ENCODE assay signal across 29 mouse cellular contexts in genomic region chr9:122127271-122127785, GRCm38 (mm10). TPM values are rescaled to one million over a fixed set of nuclear protein-coding genes. Genes with fewer than 3 reads are reported as not detected.
A peak's percentile ranks its signal among the peaks of the same experiment; 100 is the strongest.
DNase-seq lines count a peak whose midpoint lies in the region; ATAC-seq lines count a peak whose summit lies in the region.
"Had no signal": no experiment of that assay in that cellular context is flagged by ENCODE, and none has a peak within 500 bp of the region (broad histone marks: within the 10 kb centered on the region; RNA-seq: fewer than 3 reads in every experiment).

No protein-coding gene starts in this region.

- no peak overlapping the region for H3K4me2 ChIP-seq in heart, embryonic 12.5 days
- no peak overlapping the region for H3K4me2 ChIP-seq in kidney, embryonic 16.5 days (replicated peaks; ENCODE audit: low read depth, low read length)
- H3K4me2 ChIP-seq in liver, embryonic 12.5 days = no peak overlapping the region
- H3K4me2 ChIP-seq: embryonic facial prominence, embryonic 15.5 days; forebrain, embryonic 13.5 days; hindbrain, embryonic 15.5 days; limb, embryonic 13.5 days; midbrain, embryonic 12.5 days; neural tube, embryonic 12.5 days had no signal

- no peak overlapping the region for H3K27ac ChIP-seq in heart, embryonic 12.5 days (ENCODE audit: poor library complexity, severe bottlenecking)
- H3K27ac ChIP-seq in kidney, embryonic 16.5 days (ENCODE audit: low read length) = no peak overlapping the region
- H3K27ac ChIP-seq in brown adipose tissue, adult 24 weeks (replicated peaks; ENCODE audit: low read depth, low read length) = peak overlapping the region; percentile 57
- no peak overlapping the region for H3K27ac ChIP-seq in liver, embryonic 12.5 days
- H3K27ac ChIP-seq: embryonic facial prominence, embryonic 15.5 days; forebrain, embryonic 13.5 days; hindbrain, embryonic 15.5 days; layer of hippocampus, adult 2 months; left cerebral cortex, adult 2 months; limb, embryonic 13.5 days; midbrain, embryonic 12.5 days; neural tube, embryonic 12.5 days had no signal

- H3K27me3 ChIP-seq in heart, embryonic 12.5 days (replicated peaks) = no peaks in the 10 kb centered on the region
- no peaks in the 10 kb centered on the region for H3K27me3 ChIP-seq in kidney, embryonic 16.5 days (ENCODE audit: insufficient read depth, low read length)
- H3K27me3 ChIP-seq in liver, embryonic 12.5 days (replicated peaks) = no peaks in the 10 kb centered on the region
- H3K27me3 ChIP-seq: embryonic facial prominence, embryonic 15.5 days; forebrain, embryonic 13.5 days; hindbrain, embryonic 15.5 days; limb, embryonic 13.5 days; megakaryocyte, embryonic 14.5 days; midbrain, embryonic 12.5 days; neural tube, embryonic 12.5 days had no signal

- peaks cover 41% of the 10 kb centered on the region for H3K4me1 ChIP-seq in heart, embryonic 12.5 days (replicated peaks)
- H3K4me1 ChIP-seq in kidney, embryonic 16.5 days (ENCODE audit: insufficient read depth, low read length) = peaks cover 7% of the 10 kb centered on the region
- peaks cover 51% of the 10 kb centered on the region for H3K4me1 ChIP-seq in brown adipose tissue, adult 24 weeks (ENCODE audit: control insufficient read depth, insufficient read depth, insufficient read length, low read length)
- peaks cover 65% of the 10 kb centered on the region for H3K4me1 ChIP-seq in liver, embryonic 12.5 days
- H3K4me1 ChIP-seq: neural tube, embryonic 12.5 days had no signal

- H3K4me3 ChIP-seq in heart, embryonic 12.5 days = no peak overlapping the region
- no peak overlapping the region for H3K4me3 ChIP-seq in kidney, embryonic 16.5 days (ENCODE audit: low read length)
- no peak overlapping the region for H3K4me3 ChIP-seq in brown adipose tissue, adult 24 weeks (ENCODE audit: insufficient read depth, low read depth, low read length)
- no peak overlapping the region for H3K4me3 ChIP-seq in liver, embryonic 12.5 days
- H3K4me3 ChIP-seq: embryonic facial prominence, embryonic 15.5 days; forebrain, embryonic 13.5 days; hindbrain, embryonic 15.5 days; layer of hippocampus, adult 2 months; left cerebral cortex, adult 2 months; limb, embryonic 13.5 days; megakaryocyte, embryonic 14.5 days; midbrain, embryonic 12.5 days; myocyte; neural tube, embryonic 12.5 days had no signal

- WGBS in heart, embryonic 12.5 days = 64% methylated on average over 3 of the region's 3 CpGs
- WGBS in kidney, embryonic 16.5 days = 66% methylated on average over 3 of the region's 3 CpGs
- 62% methylated on average over 3 of the region's 3 CpGs for WGBS in liver, embryonic 12.5 days (ENCODE audit: insufficient replicate concordance)

- no peak for ATAC-seq in heart, embryonic 12.5 days (ENCODE audit: insufficient number of reproducible peaks, low FRiP score)
- ATAC-seq in kidney, embryonic 16.5 days (ENCODE audit: low FRiP score, low TSS enrichment) = 0 out of 2 replicates have a peak, but pooled peaks have one; percentile 35
- ATAC-seq in liver, embryonic 12.5 days = 0 out of 2 replicates have a peak, but pooled peaks have one; percentile 21
- ATAC-seq: CD4-positive, CD25-positive, alpha-beta regulatory T cell, adult 4 months; forebrain, embryonic 13.5 days; inflammation-experienced regulatory T-cells, adult 6 months had no signal

- H3K36me3 ChIP-seq in heart, embryonic 12.5 days = 0 out of 2 replicates have a peak, but pooled peaks cover 6% of the 10 kb centered on the region
- no peaks in the 10 kb centered on the region for H3K36me3 ChIP-seq in kidney, embryonic 16.5 days (ENCODE audit: insufficient read depth, low read length)
- H3K36me3 ChIP-seq in liver, embryonic 12.5 days = no peaks in the 10 kb centered on the region
- H3K36me3 ChIP-seq: embryonic facial prominence, embryonic 15.5 days; hindbrain, embryonic 15.5 days; midbrain, embryonic 12.5 days; neural tube, embryonic 12.5 days had no signal

- peak; percentile 92 for DNase-seq in heart, adult 11 months
- no peak for DNase-seq in kidney, postnatal 10 days
- no peak for DNase-seq in adrenal gland, adult (ENCODE audit: inconsistent age in 2 of 2, low spot score in 1 of 2)
- DNase-seq: adrenal gland, adult 2 months; adrenal gland, postnatal 36 days; cerebellum, postnatal 10 days; gastrocnemius, postnatal 36 days; kidney, adult 8-10 months; lung, postnatal 4 days; right cerebral cortex, adult 18-20 months; spleen, adult 18-20 months; thymus, adult 2 months; thymus, postnatal 36 days had no signal

- no peaks in the 10 kb centered on the region for H3K9me3 ChIP-seq in heart, embryonic 12.5 days (replicated peaks)
- H3K9me3 ChIP-seq in kidney, embryonic 16.5 days (ENCODE audit: low read length) = no peaks in the 10 kb centered on the region
- H3K9me3 ChIP-seq in liver, embryonic 12.5 days (replicated peaks) = no peaks in the 10 kb centered on the region
- H3K9me3 ChIP-seq: embryonic facial prominence, embryonic 15.5 days; forebrain, embryonic 13.5 days; hindbrain, embryonic 15.5 days; limb, embryonic 13.5 days; megakaryocyte, embryonic 14.5 days; midbrain, embryonic 12.5 days; neural tube, embryonic 12.5 days had no signal

- H3K9ac ChIP-seq in heart, embryonic 12.5 days = no peak overlapping the region
- H3K9ac ChIP-seq in kidney, embryonic 16.5 days (replicated peaks; ENCODE audit: low read length) = no peak overlapping the region
- H3K9ac ChIP-seq in liver, embryonic 12.5 days = no peak overlapping the region
- H3K9ac ChIP-seq: embryonic facial prominence, embryonic 15.5 days; forebrain, embryonic 13.5 days; hindbrain, embryonic 15.5 days; limb, embryonic 13.5 days; midbrain, embryonic 12.5 days; neural tube, embryonic 12.5 days had no signal

RNA-seq across cellular contexts. Expression of gene Snrk, which starts 10.3 kb away (rescaled TPM):
- polyA plus RNA-seq in heart, embryonic 12.5 days (2016; fragmentation: Nextera tagmentation; extraction: Ambion mirVana) = 53.4 and 62.3 TPM in 2 replicates
- polyA plus RNA-seq in kidney, embryonic 16.5 days (2015; fragmentation: Nextera tagmentation; extraction: Ambion mirVana) = 63.3 and 65.1 TPM in 2 replicates
- polyA plus RNA-seq in brown adipose tissue, adult 24 weeks (2012; ENCODE audit: insufficient read depth, insufficient read length, missing spikeins) = 78.1 and 111 TPM in 2 replicates
- 23.6 and 25.8 TPM in 2 replicates for polyA plus RNA-seq in liver, embryonic 12.5 days (2016; fragmentation: Nextera tagmentation; extraction: Ambion mirVana)
